Mouse (Mus musculus) spleen, adult 2 months (tissue): Measurements from ENCODE around the gene Hip1r. TPM values are rescaled to one million over a fixed set of nuclear protein-coding genes. Genes with fewer than 3 reads are reported as not detected.

Experiments used
- DNase-seq, 2 experiments: peaks; one replicate each; pipeline versions ENCODE4 v3.0.0 to v3.0.0-alpha.2; 2012 to 2021; ENCODE audit warnings: low spot score in 2 of 2, low read depth in 1 of 2
- H3K27ac ChIP-seq: fragments of 200-500 bp; 2 replicates; pipeline ENCODE4 v1.5.1; 2012; ENCODE audit warnings: low read length, inconsistent platforms; ENCODE audit not compliant: insufficient read depth
- H3K27me3 ChIP-seq: fragments of 200-500 bp; 2 replicates; pipeline ENCODE4 v1.6.1; 2012; ENCODE audit warnings: mild to moderate bottlenecking, moderate library complexity, low read length, inconsistent platforms; ENCODE audit not compliant: control insufficient read depth, insufficient read depth
- H3K36me3 ChIP-seq: fragments of 200-500 bp; 2 replicates; pipeline ENCODE4 v1.6.1; 2012; ENCODE audit warnings: mild to moderate bottlenecking, low read length, inconsistent platforms; ENCODE audit not compliant: control insufficient read depth, insufficient read depth
- H3K4me1 ChIP-seq: fragments of 200-500 bp; 2 replicates; pipeline ENCODE4 v1.6.1; 2011; ENCODE audit warnings: inconsistent platforms; ENCODE audit not compliant: control insufficient read depth, insufficient read depth, insufficient read length
- H3K4me3 ChIP-seq: fragments of 200-500 bp; 2 replicates; pipeline ENCODE4 v1.5.1; 2011; ENCODE audit warnings: mild to moderate bottlenecking, inconsistent platforms; ENCODE audit not compliant: insufficient read depth, insufficient read length; ENCODE audit errors: extremely low read depth
- CTCF ChIP-seq: fragments of 200-500 bp; IDR thresholded peaks from 2 replicates; pipeline ENCODE4 v1.5.1; 2011; ENCODE audit warnings: mild to moderate bottlenecking, inconsistent platforms; ENCODE audit not compliant: insufficient read depth, insufficient read length, insufficient replicate concordance; ENCODE audit errors: extremely low read depth
- POLR2A ChIP-seq: fragments of 200-500 bp; IDR thresholded peaks from 2 replicates; pipeline ENCODE4 v1.6.1; 2011; ENCODE audit warnings: low read depth, low read length, inconsistent platforms
- WGBS: fragments of 180-500 bp; shearing (Covaris S2); methylation state at CpG from one replicate; pipeline ENCODE4 v1.1.7; 2018; 5-methylcytosine and 5-hydroxymethylcytosine counted together
- polyA plus RNA-seq: library from polyadenylated mRNA; depleted of rRNA; stranded (reverse); fragments of >200 nt; gene quantifications from 2 replicates; pipeline ENCODE4 v1.2.3, GENCODE M21; 2012

Gene Hip1r
- polyA plus RNA-seq, 1 experiment: 46.3 TPM

DNA sequence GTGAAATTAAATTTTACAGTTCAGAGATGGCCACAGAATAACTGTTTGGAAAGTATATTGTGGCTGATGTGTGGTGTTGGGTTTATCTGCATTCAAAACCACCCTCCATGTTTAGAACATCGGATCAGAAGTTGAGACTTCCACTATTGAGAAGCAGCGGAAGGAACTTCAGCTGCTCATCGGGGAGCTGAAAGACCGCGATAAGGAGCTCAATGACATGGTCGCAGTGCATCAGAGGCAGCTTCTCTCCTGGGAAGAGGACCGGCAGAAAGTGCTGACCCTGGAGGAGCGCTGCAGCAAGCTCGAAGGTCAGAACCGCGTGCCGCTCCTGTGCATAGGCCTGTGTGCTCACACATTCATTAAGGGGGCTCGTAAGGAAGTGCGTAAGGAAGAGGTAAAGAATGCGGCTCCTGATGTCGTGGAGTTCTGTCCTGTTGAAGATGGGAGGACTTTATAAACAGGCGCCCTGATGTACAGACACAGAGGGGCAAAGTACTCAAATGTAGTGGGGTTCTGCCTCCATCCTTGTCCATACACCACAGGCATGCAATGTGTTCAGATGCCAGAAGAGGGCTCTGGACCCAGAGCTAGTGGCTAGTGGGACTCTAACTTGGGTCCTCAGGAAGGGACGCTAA, 39.4 kb upstream of the Hip1r start:
- H3K36me3 ChIP-seq: no peaks in the 10 kb centered on the region
- peaks cover 7% of the 10 kb centered on the region; the same call in 1 of the 2 replicates for H3K4me1 ChIP-seq
- no peak overlapping the region for H3K27ac ChIP-seq
- whole genome bisulfite sequencing: 70% methylated on average over 18 of the region's 18 CpGs
- H3K27me3 ChIP-seq: no peaks in the 10 kb centered on the region
- DNase-seq: no peak
- no peak overlapping the region for H3K4me3 ChIP-seq
- TF ChIP-seq POLR2A (no peak), CTCF (no peak)

DNA sequence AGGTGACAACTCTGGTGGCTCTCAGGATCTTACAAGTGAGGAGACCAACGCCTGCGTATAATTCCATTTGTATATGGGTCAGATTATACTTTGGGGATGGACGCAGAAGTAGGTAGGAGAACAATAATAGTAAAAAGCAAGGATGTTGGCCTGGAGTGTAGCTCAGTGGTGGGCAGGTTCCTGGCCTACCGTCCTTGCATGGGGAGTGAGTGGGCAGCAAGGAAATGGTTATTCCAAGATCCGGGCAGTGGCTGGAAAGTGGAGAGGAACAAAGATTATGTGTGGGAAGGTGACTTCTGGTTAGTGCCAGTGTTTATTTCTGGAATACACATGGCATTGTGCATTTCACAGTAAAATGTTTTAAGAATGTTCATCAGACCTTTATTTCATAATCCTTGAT, 37.5 kb upstream of the Hip1r start:
- WGBS: 95% methylated on average over 5 of the region's 5 CpGs
- Histone ChIP-seq H3K27ac (no peak overlapping the region), H3K36me3 (no peaks in the 10 kb centered on the region), H3K4me3 (no peak overlapping the region), H3K27me3 (no peaks in the 10 kb centered on the region), H3K4me1 (peaks cover 7% of the 10 kb centered on the region; the same call in 1 of the 2 replicates)
- no peak for DNase-seq
- TF ChIP-seq CTCF: no peak
- TF ChIP-seq POLR2A: no peak

DNA sequence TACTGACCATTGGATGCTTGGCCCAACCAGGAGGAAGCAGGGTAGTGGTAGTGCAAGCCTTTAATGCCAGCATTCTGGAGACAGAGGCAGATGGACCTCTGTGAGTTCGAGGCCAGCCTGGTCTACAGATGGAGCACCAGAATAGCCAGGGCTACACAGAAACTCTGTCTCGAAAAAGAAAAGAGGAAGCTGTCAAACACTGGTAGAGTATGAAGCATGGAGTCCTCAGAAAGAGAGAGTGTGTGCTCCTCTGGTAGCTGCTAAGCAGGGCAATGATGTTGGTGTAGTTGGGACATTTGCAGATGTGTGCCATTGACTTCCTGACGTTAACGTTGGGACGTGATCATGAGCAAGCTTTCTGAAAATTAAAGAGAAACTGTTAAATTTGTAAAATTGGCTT, 34.9 kb upstream of the Hip1r start:
- Histone ChIP-seq H3K27me3 (no peaks in the 10 kb centered on the region), H3K36me3 (no peaks in the 10 kb centered on the region), H3K4me3 (no peak overlapping the region), H3K4me1 (peaks cover 5% of the 10 kb centered on the region; the same call in 1 of the 2 replicates), H3K27ac (no peak overlapping the region)
- 16% methylated on average over 5 of the region's 5 CpGs for WGBS
- DNase-seq: no peak
- TF ChIP-seq CTCF (no peak), POLR2A (no peak)

DNA sequence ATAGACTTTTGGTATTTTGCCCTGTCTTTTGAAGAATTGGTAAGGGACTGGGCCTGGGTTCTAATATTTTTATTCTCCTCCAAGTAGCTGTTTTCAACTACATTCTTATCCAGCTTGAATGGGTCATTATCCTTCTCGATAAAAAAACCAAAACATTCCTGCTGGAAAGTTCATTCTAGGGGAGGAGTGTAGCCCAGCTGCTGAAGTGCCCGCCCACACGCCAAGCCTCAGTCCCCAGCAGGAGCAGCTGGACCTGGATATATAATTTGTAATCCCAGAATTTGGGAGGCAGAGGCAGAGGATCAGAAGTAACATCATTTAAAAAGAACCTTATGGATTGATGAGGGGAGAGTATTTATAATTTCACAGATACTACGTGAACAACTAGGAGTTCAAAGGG, 26.9 kb upstream of the Hip1r start:
- no peak overlapping the region for H3K27ac ChIP-seq
- TF ChIP-seq POLR2A (no peak), CTCF (no peak)

DNA sequence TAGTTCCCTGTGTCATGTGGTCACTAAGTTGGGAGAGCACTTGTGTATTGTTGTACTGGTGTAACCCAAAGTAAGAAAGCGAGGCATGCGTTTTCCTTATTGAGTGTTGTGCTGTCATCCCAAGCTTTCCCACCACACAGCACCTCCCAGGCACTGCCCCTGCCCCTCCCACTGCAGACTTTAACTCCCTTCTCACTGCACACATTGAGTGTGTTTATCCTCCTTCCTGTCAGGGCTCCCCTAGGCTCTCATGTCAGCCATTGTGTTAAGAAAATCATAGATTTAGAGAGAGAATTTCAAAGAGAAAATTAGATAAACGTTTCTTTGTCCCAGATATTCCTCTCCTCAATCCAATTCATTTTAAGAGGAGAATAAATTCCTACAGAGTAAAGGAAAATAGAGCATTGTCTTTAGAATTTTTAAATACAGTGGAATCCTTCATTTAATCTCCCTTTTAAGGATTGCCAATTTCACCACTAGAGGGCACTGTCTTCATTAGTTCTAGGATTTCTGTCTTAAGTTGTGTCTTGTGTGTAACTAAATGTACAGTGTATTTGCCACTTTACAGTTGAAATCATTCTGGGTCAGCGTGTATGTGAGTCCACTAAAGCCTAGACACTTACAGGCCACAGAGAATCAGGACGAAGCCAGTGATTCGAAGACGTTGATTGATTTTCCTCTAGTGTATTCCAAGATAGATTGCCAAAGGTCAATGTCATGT, 26.2 kb upstream of the Hip1r start:
- TF ChIP-seq POLR2A (no peak), CTCF (no peak)
- Histone ChIP-seq H3K36me3 (no peaks in the 10 kb centered on the region), H3K27ac (no peak overlapping the region), H3K4me1 (no peaks in the 10 kb centered on the region), H3K27me3 (no peaks in the 10 kb centered on the region), H3K4me3 (no peak overlapping the region)
- WGBS: 59% methylated on average over 7 of the region's 7 CpGs
- peak in 1 of 2 experiments; percentile 53 for DNase-seq

More for the DNA sequence above, 26.9 kb upstream of the Hip1r start:
- Histone ChIP-seq H3K4me1 (no peaks in the 10 kb centered on the region), H3K36me3 (no peaks in the 10 kb centered on the region), H3K27me3 (no peaks in the 10 kb centered on the region), H3K4me3 (no peak overlapping the region)
- no peak for DNase-seq
- WGBS: 82% methylated on average over 4 of the region's 4 CpGs

DNA sequence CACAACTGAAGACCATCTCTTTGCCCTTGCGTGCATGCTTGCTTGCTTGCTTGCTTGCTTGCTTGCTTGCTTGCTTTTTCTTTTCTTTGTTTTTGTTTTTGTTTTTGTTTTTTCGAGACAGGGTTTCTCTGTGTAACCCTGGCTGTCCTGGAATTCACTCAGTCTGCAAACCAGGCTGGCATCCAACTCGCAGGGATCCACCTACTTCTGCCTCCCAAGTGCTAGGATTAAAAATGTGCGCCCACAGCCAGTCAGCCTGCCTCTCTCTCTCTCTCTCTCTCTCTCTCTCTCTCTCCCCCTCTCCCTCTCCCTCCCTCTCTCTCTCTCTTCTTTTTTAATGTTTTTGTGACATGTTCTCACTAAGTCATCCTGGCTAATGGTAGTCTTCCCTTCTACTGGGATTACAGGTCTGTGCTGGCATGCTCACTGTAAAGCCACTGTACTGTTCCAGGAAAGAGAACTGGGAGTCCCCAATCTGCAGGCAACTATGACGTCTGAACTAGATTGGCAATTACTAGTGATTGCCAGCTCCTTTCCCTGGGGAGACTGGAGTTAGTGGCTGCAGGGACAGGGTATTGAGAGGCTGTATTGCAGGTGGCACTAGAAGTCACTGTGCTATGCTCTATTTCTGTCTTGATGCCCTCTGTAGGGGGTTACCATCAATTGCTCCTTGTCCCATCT, 20.9 kb upstream of the Hip1r start:
- Histone ChIP-seq H3K27me3 (no peaks in the 10 kb centered on the region), H3K4me3 (no peak overlapping the region), H3K36me3 (no peaks in the 10 kb centered on the region), H3K27ac (no peak overlapping the region), H3K4me1 (no peaks in the 10 kb centered on the region)
- 79% methylated on average over 5 of the region's 5 CpGs for WGBS
- no peak for TF ChIP-seq POLR2A
- TF ChIP-seq CTCF: no peak
- DNase-seq: no peak
